Mouse (Mus musculus): ENCODE measurements at regions not wholly inside any gene's neighbourhood (a gene's known extent, or its start where the extent isn't known, plus 50 kb on each side); places are given as distances from the start of the nearest gene placed in this dataset.
A peak's percentile ranks its signal among the peaks of the same experiment; 100 is the strongest.

DNA sequence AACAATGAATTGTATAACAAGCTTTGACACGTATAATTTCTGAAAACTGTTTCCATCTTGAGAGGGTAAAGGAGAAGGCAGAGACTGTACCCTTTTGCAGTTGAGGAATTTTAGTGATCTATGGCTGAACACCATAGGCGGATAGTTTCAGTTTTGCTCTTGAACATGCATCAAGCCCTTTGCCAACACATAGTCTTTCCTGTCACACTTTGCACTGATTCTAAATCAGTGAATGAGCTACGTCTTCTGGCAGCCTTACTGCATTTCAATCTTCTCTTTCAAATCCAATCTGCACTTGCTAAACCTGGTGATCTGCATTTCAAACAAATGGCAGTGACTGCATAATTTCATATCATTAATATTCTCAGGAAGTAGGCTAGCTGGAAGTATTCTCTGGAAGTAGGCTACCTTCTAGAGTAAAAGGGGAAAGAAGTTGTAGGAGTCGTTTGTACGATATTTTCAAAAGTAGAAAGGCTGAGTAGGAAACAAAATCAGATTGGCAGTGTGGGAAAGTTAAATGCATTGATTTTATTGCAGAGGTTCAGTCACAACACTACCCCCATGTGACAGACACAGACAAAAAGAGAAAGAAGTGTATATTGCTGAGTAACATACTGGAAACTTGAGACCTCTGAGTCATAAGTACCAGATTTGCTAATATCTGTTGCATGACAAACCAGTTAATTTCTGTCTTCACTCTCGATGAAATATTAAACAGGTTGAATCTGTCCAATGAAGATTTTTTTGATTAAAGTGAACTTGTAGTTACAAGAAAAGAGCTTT, 983.3 kb upstream of the Nr2f1 start:
- no peak overlapping the region for H3K9ac ChIP-seq (ENCODE audit: low read depth, low read length)
- ATAC-seq (ENCODE audit: low read depth): no peak
- no peaks in the 10 kb centered on the region for H3K36me3 ChIP-seq (ENCODE audit: control insufficient read depth, insufficient read depth, low read length)
- H3K4me3 ChIP-seq (ENCODE audit: low read depth, low read length): no peak overlapping the region
- WGBS: 68% methylated on average over 6 of the region's 6 CpGs
- H3K27ac ChIP-seq (replicated peaks; ENCODE audit: low read depth, low read length): no peak overlapping the region
- H3K4me2 ChIP-seq (ENCODE audit: low read depth, low read length): no peak overlapping the region
- no peaks in the 10 kb centered on the region for H3K9me3 ChIP-seq (ENCODE audit: control insufficient read depth, low read length)
- H3K27me3 ChIP-seq (replicated peaks; ENCODE audit: control insufficient read depth, insufficient read depth, low read length): no peaks in the 10 kb centered on the region
- H3K4me1 ChIP-seq (ENCODE audit: control insufficient read depth, insufficient read depth, low read length): no peaks in the 10 kb centered on the region
- DNase-seq (ENCODE audit: low spot score): peak; percentile 2

DNA sequence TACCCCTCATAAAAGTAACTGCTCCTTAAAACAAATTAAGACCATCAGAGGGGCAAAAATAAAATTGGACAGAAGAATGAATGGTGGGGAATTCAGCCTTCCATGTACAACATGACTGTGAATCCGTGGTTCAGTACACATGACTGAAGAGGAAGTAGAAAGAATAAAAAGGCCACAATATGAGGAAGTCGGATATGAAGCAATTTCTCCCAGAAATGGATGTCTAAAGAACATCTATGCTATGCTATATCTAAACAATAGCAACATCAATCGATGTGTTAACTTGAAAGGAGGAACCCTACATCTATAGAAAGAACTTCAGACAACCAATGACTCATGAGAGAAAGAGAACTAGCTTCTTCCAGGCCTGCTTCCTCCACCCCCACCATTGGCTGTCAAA, 959.2 kb upstream of the Nr2f1 start:
- no peaks in the 10 kb centered on the region for H3K9me3 ChIP-seq (ENCODE audit: control insufficient read depth, low read length)
- H3K4me3 ChIP-seq (ENCODE audit: low read depth, low read length): no peak overlapping the region
- H3K27me3 ChIP-seq (replicated peaks; ENCODE audit: control insufficient read depth, insufficient read depth, low read length): no peaks in the 10 kb centered on the region
- no peak overlapping the region for H3K9ac ChIP-seq (ENCODE audit: low read depth, low read length)
- DNase-seq (ENCODE audit: low spot score) (no peak), ATAC-seq (ENCODE audit: low read depth) (no peak)
- 80% methylated on average over 3 of the region's 3 CpGs for WGBS
- H3K4me2 ChIP-seq (ENCODE audit: low read depth, low read length): no peak overlapping the region
- H3K36me3 ChIP-seq (ENCODE audit: control insufficient read depth, insufficient read depth, low read length): no peaks in the 10 kb centered on the region
- H3K4me1 ChIP-seq (ENCODE audit: control insufficient read depth, insufficient read depth, low read length): no peaks in the 10 kb centered on the region
- H3K27ac ChIP-seq (replicated peaks; ENCODE audit: low read depth, low read length): no peak overlapping the region

DNA sequence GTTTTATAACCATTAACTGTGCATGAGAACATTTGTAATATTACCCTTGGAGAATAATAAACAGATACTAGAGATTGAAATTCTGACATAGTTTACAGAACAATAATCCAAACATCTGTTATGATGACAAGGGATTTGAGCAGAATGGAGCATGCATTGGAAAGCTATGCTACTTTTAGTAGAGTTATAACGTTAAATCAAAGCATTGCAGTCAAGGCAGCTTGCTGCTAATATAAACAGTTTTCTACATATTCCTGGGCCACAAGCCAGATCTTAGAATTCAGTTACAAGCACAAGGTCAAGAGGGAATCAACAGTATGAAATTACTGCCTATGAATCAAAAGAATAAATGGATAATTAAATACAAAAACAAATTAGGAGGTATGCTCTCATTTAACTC, 943.3 kb upstream of the Nr2f1 start:
- ATAC-seq (ENCODE audit: low read depth): no peak
- peak; percentile 79 for DNase-seq (ENCODE audit: low spot score)
- Histone ChIP-seq H3K4me3 (ENCODE audit: low read depth, low read length) (no peak overlapping the region), H3K27me3 (replicated peaks; ENCODE audit: control insufficient read depth, insufficient read depth, low read length) (no peaks in the 10 kb centered on the region), H3K36me3 (ENCODE audit: control insufficient read depth, insufficient read depth, low read length) (no peaks in the 10 kb centered on the region), H3K9ac (ENCODE audit: low read depth, low read length) (no peak overlapping the region), H3K4me2 (ENCODE audit: low read depth, low read length) (no peak overlapping the region), H3K9me3 (ENCODE audit: control insufficient read depth, low read length) (no peaks in the 10 kb centered on the region), H3K4me1 (ENCODE audit: control insufficient read depth, insufficient read depth, low read length) (no peaks in the 10 kb centered on the region), H3K27ac (replicated peaks; ENCODE audit: low read depth, low read length) (no peak overlapping the region)
- WGBS: 9% methylated on average over 1 of the region's 1 CpGs

DNA sequence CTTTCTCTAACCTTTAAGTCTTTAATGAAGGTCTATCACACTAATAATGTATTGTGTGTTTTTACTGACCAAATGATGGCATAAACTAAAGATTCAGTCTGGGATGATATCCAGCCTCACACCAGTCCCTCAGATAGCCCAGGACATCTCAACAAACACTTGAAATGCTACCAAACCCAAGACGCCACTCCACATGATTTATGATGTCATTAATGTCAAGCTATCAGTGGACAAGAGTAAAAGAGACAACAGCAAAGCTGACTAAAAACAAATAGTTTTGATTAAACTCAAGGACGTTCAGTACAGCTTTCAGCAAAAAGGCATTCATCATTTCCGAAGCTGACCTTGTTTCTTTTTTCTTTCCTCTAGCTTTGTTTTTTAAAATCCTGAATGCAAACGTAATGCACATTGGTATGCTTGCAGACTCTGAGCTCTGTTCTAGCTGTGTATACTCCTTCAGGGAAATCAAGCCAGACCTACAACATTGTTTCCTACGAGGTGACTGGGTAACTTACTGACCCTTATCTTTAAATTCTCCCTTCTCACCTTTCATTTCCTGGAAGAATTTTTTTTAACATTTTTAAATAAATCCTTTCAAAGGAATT, 941.9 kb upstream of the Nr2f1 start:
- H3K27ac ChIP-seq (replicated peaks; ENCODE audit: low read depth, low read length): no peak overlapping the region
- no peak overlapping the region for H3K4me2 ChIP-seq (ENCODE audit: low read depth, low read length)
- WGBS: 36% methylated on average over 5 of the region's 5 CpGs
- H3K4me3 ChIP-seq (ENCODE audit: low read depth, low read length): no peak overlapping the region
- no peaks in the 10 kb centered on the region for H3K9me3 ChIP-seq (ENCODE audit: control insufficient read depth, low read length)
- DNase-seq (ENCODE audit: low spot score) (no peak), ATAC-seq (ENCODE audit: low read depth) (no peak)
- no peak overlapping the region for H3K9ac ChIP-seq (ENCODE audit: low read depth, low read length)
- no peaks in the 10 kb centered on the region for H3K4me1 ChIP-seq (ENCODE audit: control insufficient read depth, insufficient read depth, low read length)
- H3K27me3 ChIP-seq (replicated peaks; ENCODE audit: control insufficient read depth, insufficient read depth, low read length): no peaks in the 10 kb centered on the region
- H3K36me3 ChIP-seq (ENCODE audit: control insufficient read depth, insufficient read depth, low read length): no peaks in the 10 kb centered on the region

DNA sequence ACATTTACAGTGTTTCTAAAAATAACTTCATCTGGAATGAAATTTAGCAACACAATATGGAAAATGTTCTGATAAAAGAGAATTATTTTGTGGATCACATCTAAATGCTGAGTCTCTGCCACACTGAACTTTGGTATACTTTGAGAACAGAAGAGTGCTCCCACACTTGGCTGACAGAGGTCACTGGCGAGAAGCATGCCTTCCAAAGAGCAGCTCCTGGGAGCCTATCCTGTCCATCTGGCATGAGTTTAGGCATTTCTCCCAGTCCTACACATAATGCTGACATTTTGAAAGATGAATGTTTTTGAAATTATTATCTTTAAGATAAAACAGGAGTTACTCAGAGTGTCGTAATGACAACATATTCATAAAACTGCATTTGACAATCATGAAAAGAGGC, 939.2 kb upstream of the Nr2f1 start:
- peak; percentile 23 for DNase-seq (ENCODE audit: low spot score)

DNA sequence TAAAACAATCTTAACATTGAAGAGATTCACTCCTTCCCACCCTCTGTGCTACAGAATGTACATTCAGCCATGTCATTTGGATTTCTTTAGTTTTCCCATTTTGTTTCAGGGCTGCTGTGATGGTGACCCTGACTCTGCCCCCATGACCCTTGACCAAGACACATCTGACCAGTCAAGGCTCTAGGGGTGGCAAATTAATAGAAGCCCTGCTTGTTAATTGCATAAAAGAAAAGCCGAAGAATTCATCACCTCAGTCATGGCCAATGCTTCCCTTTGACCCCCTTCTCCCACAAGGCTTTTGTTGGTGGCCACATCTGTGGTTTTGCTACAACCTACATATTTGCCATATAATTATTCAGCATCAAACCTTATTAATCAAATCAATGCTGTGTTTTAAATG, 937.2 kb upstream of the Nr2f1 start:
- H3K4me3 ChIP-seq (ENCODE audit: low read depth, low read length): no peak overlapping the region
- no peaks in the 10 kb centered on the region for H3K4me1 ChIP-seq (ENCODE audit: control insufficient read depth, insufficient read depth, low read length)
- 44% methylated on average over 1 of the region's 1 CpGs for WGBS
- DNase-seq (ENCODE audit: low spot score) (no peak), ATAC-seq (ENCODE audit: low read depth) (no peak)
- H3K4me2 ChIP-seq (ENCODE audit: low read depth, low read length): no peak overlapping the region
- H3K36me3 ChIP-seq (ENCODE audit: control insufficient read depth, insufficient read depth, low read length): no peaks in the 10 kb centered on the region
- no peaks in the 10 kb centered on the region for H3K9me3 ChIP-seq (ENCODE audit: control insufficient read depth, low read length)
- H3K27ac ChIP-seq (replicated peaks; ENCODE audit: low read depth, low read length): no peak overlapping the region
- H3K9ac ChIP-seq (ENCODE audit: low read depth, low read length): no peak overlapping the region
- no peaks in the 10 kb centered on the region for H3K27me3 ChIP-seq (replicated peaks; ENCODE audit: control insufficient read depth, insufficient read depth, low read length)

More for the DNA sequence above, 939.2 kb upstream of the Nr2f1 start:
- H3K27me3 ChIP-seq (replicated peaks; ENCODE audit: control insufficient read depth, insufficient read depth, low read length): no peaks in the 10 kb centered on the region
- H3K36me3 ChIP-seq (ENCODE audit: control insufficient read depth, insufficient read depth, low read length): no peaks in the 10 kb centered on the region
- no peak overlapping the region for H3K4me2 ChIP-seq (ENCODE audit: low read depth, low read length)
- WGBS: 59% methylated on average over 2 of the region's 2 CpGs
- H3K4me1 ChIP-seq (ENCODE audit: control insufficient read depth, insufficient read depth, low read length): no peaks in the 10 kb centered on the region
- no peak overlapping the region for H3K9ac ChIP-seq (ENCODE audit: low read depth, low read length)
- no peak for ATAC-seq (ENCODE audit: low read depth)
- H3K4me3 ChIP-seq (ENCODE audit: low read depth, low read length): no peak overlapping the region
- H3K9me3 ChIP-seq (ENCODE audit: control insufficient read depth, low read length): no peaks in the 10 kb centered on the region
- H3K27ac ChIP-seq (replicated peaks; ENCODE audit: low read depth, low read length): no peak overlapping the region

All from embryonic facial prominence, embryonic 14.5 days (tissue).